Mouse (Mus musculus) right cerebral cortex, postnatal 36 days (tissue): ENCODE measurements around the gene Zfp429.
"Not testable (repeated sequence)": the region's sequence is repeated elsewhere in the genome, so short reads cannot be mapped to it uniquely, and the experiment has no call there.

Experiments
- DNase-seq, 2 experiments: peaks; one replicate each; pipeline ENCODE4 v3.0.0; 2022; ENCODE audit warnings: low spot score in 2 of 2, mixed read lengths in 1 of 2

The Zfp429 gene

DNA sequence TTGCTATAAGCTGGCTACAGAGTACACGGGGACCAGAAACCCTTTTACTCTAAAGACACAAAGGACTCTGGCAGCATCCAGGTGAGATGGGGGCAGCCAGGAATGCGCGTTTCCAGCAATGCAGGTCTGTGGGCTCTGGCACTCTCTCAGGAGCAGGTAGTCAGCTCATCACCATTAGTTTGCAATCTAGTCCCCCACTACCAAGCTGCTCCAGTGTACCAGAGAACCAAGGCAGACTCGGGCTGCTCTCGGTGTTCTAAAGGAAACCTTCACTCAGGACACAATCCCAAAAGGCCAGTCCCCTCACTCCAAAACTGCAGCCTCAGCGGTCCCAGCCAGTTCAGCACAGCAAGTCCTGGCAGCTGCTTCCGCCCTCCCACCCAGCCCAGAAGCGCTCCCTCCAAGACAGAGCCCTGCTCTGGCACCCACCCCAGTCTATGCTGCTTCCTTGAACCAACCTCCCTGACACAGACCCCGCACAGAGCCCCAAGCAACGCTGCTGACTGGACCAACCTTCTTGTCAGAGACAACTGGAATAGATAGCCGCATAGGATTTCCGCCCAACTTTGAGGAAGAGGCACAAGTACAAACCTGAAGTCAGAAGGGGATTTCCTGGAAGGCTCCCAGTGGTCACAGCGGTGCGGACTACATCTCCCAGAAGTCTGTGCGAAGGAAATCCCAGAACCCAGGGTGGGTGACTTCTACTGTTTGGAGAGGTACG is at the start of gene Zfp429:
Gene Zfp429, minus strand, starts transcription at position 637 of the 721 bp plus-strand sequence.
- peak; percentile 56 to 69 for DNase-seq

DNA sequence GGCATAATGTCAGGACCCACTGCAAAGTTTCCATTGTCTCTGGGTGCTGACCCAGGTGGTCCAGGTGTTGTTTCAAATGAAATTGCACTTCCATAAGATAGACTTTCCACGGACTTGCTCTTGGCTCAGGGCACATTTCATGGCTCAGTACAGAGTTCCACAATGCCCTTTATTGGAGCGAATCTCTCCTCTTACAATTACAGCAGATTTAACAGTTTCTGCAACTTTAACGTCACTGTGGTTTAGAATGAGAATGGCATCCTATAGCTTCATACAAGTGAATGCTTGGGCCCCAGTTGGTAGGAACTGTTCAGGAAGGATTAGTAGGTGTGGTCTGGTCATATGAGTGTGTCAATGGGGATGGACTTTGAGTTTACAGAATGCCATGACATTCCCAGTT is 37.5 kb upstream of the Zfp429 start:
- DNase-seq: not testable (repeated sequence)

GRCm38 (mm10) chr13:67428116-67428515 is 28.5 kb upstream of the Zfp429 start:
- DNase-seq: no peak

GRCm38 (mm10) chr13:67425699-67426098 is 26.1 kb upstream of the Zfp429 start:
- DNase-seq: not testable (repeated sequence)

- not testable (repeated sequence) for DNase-seq
These were observed 22.9 kb upstream of the Zfp429 start for GRCm38 (mm10) chr13:67422532-67422931.

GRCm38 (mm10) chr13:67421207-67421857 is 21.7 kb upstream of the Zfp429 start, which contains the start of gene Zfp459:
TSS of gene Zfp459 (minus strand) at chr13:67421418.
- peak; percentile 10 to 45 for DNase-seq

DNA sequence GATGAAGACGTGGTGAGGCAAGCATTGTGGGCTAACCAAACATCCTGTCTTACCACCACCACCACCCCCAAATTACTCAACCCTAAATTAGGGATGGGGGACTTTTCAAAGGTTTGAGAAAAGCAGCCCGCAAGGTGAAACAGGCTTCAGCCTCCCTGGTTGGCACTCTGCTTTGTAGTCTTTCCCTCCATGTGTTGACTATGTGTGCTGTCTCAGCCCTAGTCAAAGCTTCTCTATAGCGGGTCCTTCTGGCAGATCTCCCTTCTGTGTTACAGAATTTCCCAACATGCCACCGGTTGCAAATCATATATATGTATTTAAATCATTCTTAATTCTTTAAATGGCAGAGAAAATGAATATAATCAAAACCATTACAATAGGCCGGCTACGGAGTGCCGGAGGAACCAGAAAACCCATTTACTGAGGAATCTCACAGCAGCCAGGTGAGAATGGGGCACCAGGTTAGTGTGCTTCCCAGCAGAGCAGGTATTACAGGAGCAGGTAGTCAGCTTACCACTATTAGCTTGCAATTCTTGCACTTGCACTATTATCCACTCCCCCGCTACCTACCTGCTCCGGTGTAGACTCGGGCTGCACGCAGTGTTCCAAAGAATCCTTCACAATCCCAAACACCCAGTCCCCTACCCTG is 21.1 kb upstream of the Zfp429 start:
- DNase-seq: no peak

DNA sequence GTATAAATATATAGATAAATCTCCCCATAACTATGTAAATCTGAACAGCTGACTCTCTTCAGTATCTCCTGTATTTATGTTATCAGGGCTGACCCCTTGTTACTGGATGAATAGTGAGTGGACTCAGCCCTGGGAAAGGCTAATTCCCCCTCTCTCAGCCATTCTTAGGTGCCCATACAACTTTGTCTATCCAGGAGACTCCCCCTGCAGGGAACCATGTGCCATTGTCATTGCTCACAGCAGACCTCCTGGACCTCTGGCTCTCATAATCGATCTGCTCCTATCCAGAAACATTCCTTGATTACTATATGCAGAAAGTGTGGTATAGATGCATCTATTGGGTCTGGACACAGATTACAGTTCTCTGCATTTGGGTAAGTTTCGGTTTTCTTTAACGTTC is 17.2 kb upstream of the Zfp429 start:
- DNase-seq: no peak

- DNase-seq: no peak
These were observed 16.1 kb upstream of the Zfp429 start for GRCm38 (mm10) chr13:67415759-67416158.

DNA sequence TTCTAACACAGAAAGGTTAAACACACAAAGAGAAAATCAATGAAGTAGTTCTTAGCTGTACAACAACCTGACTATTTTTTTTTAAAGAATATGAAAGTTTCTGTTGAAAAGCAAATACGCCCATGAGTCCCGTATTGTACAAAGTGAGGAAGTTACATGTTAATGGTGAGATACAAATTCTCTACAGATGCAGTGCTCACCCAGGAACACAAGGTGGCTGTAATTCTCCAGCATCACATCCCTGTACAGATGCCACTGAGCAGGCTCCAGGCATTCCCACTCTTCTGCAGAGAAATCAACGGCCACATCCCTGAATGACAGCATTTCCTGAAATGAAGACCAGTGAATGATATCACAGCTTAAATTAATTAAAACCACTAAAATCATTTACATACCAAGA is 14.0 kb upstream of the Zfp429 start:
- DNase-seq: not testable (repeated sequence)

- not testable (repeated sequence) for DNase-seq
These were observed 23.4 kb downstream of the Zfp429 start for GRCm38 (mm10) chr13:67376255-67376654.

DNA sequence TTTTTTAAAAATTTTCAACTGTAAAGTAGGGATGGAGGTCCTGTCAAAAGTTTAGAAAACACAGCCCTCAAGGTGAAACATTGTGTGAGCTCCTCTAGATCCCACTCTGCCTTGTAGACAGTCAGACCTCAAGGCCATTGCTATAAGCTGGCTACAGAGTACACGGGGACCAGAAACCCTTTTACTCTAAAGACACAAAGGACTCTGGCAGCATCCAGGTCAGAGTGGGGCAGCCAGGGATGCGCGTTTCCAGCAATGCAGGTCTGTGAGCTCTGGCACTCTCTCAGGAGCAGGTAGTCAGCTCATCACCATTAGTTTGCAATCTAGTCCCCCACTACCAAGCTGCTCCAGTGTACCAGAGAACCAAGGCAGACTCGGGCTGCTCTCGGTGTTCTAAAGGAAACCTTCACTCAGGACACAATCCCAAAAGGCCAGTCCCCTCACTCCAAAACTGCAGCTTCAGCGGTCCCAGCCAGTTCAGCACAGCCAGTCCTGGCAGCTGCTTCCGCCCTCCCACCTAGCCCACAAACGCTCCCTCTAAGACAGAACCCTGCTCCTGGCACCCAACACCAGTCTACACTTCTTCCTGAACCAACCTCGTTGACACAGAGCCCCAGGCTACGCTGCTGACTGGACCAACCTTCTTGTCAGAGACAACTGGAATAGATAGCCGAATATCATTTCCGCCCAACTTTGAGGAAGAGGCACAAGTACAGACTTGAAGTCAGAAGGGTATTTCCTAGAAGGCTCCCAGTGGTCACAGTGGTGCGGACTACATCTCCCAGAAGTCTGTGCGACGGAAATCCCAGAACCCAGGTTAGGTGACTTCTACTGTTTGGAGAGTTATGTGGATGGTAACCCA is 24.3 kb downstream of the Zfp429 start, which contains the start of the genes Gm28041 and Zfp456:
Gene Gm28041, minus strand, starts transcription at position 684 of the 862 bp plus-strand sequence.
Gene Zfp456, minus strand, starts transcription at position 761 of the 862 bp plus-strand sequence.
- DNase-seq: peak; percentile 14 to 32

GRCm38 (mm10) chr13:67360131-67360744 is 39.4 kb downstream of the Zfp429 start, which contains the start of the genes Gm28044 and Zfp953:
TSS of gene Gm28044 (minus strand) at chr13:67360536.
TSS of gene Zfp953 (minus strand) at chr13:67360605.
- peak; percentile 83 to 91 for DNase-seq

- no peak for DNase-seq
These were observed 47.8 kb downstream of the Zfp429 start for GRCm38 (mm10) chr13:67351854-67352253.

- no peak for DNase-seq
These were observed 56.2 kb downstream of the Zfp429 start for GRCm38 (mm10) chr13:67343422-67343821.
